Mouse (Mus musculus): Measurements from ENCODE around the gene Gpr21. TPM values are rescaled to one million over a fixed set of nuclear protein-coding genes. Genes with fewer than 3 reads are reported as not detected.

Gpr21 gene
- polyA plus RNA-seq, 1 experiment from 2014 or later: 14.7 TPM

Other genes starting within 250 kb of the Gpr21 start
- gene Olfr368, start 189.8 kb upstream of the Gpr21 start, polyA plus RNA-seq (2015; fragmentation: Nextera tagmentation; extraction: Ambion mirVana): not detected in 2 replicates
- gene Pdcl, start 157.0 kb upstream of the Gpr21 start, polyA plus RNA-seq (2015; fragmentation: Nextera tagmentation; extraction: Ambion mirVana): 42.0 and 44.1 TPM in 2 replicates
- 18.1 and 19.0 TPM in 2 replicates for gene Rc3h2, start 93.4 kb upstream of the Gpr21 start, polyA plus RNA-seq (2015; fragmentation: Nextera tagmentation; extraction: Ambion mirVana)
- gene Zbtb26, start 73.2 kb upstream of the Gpr21 start, polyA plus RNA-seq (2015; fragmentation: Nextera tagmentation; extraction: Ambion mirVana): 6.7 and 7.1 TPM in 2 replicates
- gene Zbtb6, start 73.2 kb upstream of the Gpr21 start, polyA plus RNA-seq (2015; fragmentation: Nextera tagmentation; extraction: Ambion mirVana): 12.4 and 14.0 TPM in 2 replicates
- gene Rabgap1, start 73.1 kb upstream of the Gpr21 start, polyA plus RNA-seq (2015; fragmentation: Nextera tagmentation; extraction: Ambion mirVana): 49.4 and 51.1 TPM in 2 replicates
- 87.0 and 98.3 TPM in 2 replicates for gene Strbp, start 187.5 kb downstream of the Gpr21 start, polyA plus RNA-seq (2015; fragmentation: Nextera tagmentation; extraction: Ambion mirVana)

Measured in neural tube, embryonic 15.5 days (tissue).